Mouse (Mus musculus) limb, embryonic 14.5 days (tissue): ENCODE measurements at regions not wholly inside any gene's neighbourhood (a gene's known extent, or its start where the extent isn't known, plus 50 kb on each side); places are given as distances from the start of the nearest gene placed in this dataset.
A peak's percentile ranks its signal among the peaks of the same experiment; 100 is the strongest.

Experiments used
- ATAC-seq: fragments of 200-750 bp; cut with Nextera tagmentation; 2 replicates; pipeline ENCODE4 v1.8.0; 2017; ENCODE audit warnings: low read depth, moderate number of reproducible peaks, moderate TSS enrichment; ENCODE audit not compliant: low FRiP score
- DNase-seq: peaks from one replicate; pipeline ENCODE4 v3.0.0-alpha.2; 2015; ENCODE audit warnings: low spot score
- H3K27ac ChIP-seq: fragments of 300-500 bp; sonication (generic); replicated peaks from 2 replicates; pipeline ENCODE4 v1.5.1; 2014; ENCODE audit warnings: low read depth, mild to moderate bottlenecking, low read length, moderate library complexity, mixed read lengths
- H3K27me3 ChIP-seq: fragments of 300-500 bp; sonication (generic); 2 replicates; pipeline ENCODE4 v1.6.1; 2014; ENCODE audit warnings: low read length, mixed read lengths; ENCODE audit not compliant: control insufficient read depth, insufficient read depth
- H3K36me3 ChIP-seq: fragments of 300-500 bp; sonication (generic); 2 replicates; pipeline ENCODE4 v1.6.1; 2014; ENCODE audit warnings: mild to moderate bottlenecking, low read length, moderate library complexity, mixed read lengths; ENCODE audit not compliant: control insufficient read depth, insufficient read depth
- H3K4me1 ChIP-seq: fragments of 300-500 bp; sonication (generic); 2 replicates; pipeline ENCODE4 v1.6.1; 2014; ENCODE audit warnings: antibody characterized with exemption, low read length, mixed read lengths; ENCODE audit not compliant: control insufficient read depth, insufficient read depth
- H3K4me2 ChIP-seq: fragments of 300-500 bp; sonication (generic); replicated peaks from 2 replicates; pipeline ENCODE4 v1.6.1; 2014; ENCODE audit warnings: low read depth, mild to moderate bottlenecking, low read length, moderate library complexity; ENCODE audit not compliant: severe bottlenecking
- H3K4me3 ChIP-seq: fragments of 300-500 bp; sonication (generic); replicated peaks from 2 replicates; pipeline ENCODE4 v1.5.1; 2014; ENCODE audit warnings: low read length
- H3K9ac ChIP-seq: fragments of 300-500 bp; sonication (generic); 2 replicates; pipeline ENCODE4 v1.6.1; 2014; ENCODE audit warnings: mild to moderate bottlenecking, low read depth, low read length, moderate library complexity; ENCODE audit not compliant: severe bottlenecking
- H3K9me3 ChIP-seq: fragments of 300-500 bp; sonication (generic); 2 replicates; pipeline ENCODE4 v1.6.1; 2016; ENCODE audit warnings: low read length; ENCODE audit not compliant: control insufficient read depth
- POLR2A ChIP-seq: fragments of 200-500 bp; IDR thresholded peaks from 2 replicates; pipeline ENCODE4 v1.8.0; 2012; ENCODE audit warnings: inconsistent platforms, mild to moderate bottlenecking, moderate library complexity, borderline replicate concordance; ENCODE audit not compliant: insufficient read depth, insufficient read length; ENCODE audit errors: extremely low read depth
- WGBS: fragments of 180-500 bp; shearing (Covaris S2); extraction: QIAGEN DNeasy Blood & Tissue Kit; methylation state at CpG from one replicate; pipeline ENCODE4 v1.1.7; 2014; 5-methylcytosine and 5-hydroxymethylcytosine counted together

DNA sequence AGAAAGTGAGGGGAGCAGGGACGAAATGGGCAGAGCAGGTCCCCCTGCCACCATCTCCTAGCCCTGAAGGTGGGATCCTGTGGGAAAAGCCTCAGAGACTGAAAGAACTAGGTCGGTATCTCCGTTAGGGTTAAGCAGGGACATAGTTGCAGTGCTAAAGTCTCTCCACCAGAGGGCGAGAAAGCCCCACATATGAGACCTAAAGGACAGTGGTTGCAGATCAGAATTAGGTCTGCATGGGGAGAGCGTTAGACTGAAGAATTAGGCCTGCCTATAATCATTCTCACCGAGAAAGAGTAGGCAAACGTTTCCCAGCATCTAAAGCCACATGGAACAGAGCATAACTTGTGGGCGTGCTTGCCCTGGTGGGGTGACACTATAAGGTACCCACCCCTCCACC is 97.0 kb upstream of the Podxl start:
- H3K27me3 ChIP-seq = 0 out of 2 replicates have a peak, but pooled peaks cover 16% of the 10 kb centered on the region
- no peak overlapping the region for H3K4me2 ChIP-seq
- WGBS = 12% methylated on average over 8 of the region's 8 CpGs
- H3K4me1 ChIP-seq = 0 out of 2 replicates have a peak, but pooled peaks cover 4% of the 10 kb centered on the region
- no peak for TF ChIP-seq POLR2A
- no peak overlapping the region for H3K9ac ChIP-seq
- ATAC-seq (peak; percentile 57; the same call in 1 of the 2 replicates), DNase-seq (peak; percentile 78)
- no peaks in the 10 kb centered on the region for H3K36me3 ChIP-seq
- no peak overlapping the region for H3K4me3 ChIP-seq
- H3K9me3 ChIP-seq = no peaks in the 10 kb centered on the region
- no peak overlapping the region for H3K27ac ChIP-seq

DNA sequence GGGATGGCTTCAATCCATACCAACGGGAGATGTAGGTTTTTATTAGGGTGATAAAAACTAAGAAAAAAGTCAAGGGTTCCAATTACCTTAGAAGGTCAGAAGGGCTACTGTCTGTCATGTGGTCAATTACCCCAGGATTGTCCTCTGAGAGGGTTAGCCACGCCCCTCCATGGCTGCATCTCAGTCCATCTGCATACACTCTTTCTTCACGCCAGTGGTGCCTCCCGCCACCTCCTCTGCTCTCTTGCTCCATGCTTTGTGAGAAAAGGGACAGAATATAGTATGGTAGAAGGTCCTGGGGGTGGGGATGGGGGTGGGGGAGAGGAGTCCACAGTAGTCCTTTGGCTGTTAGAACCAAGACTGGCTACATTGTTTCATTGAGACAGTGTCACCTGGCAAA is 96.1 kb upstream of the Podxl start:
- Histone ChIP-seq H3K4me3 (no peak overlapping the region), H3K4me1 (no peaks in the 10 kb centered on the region), H3K36me3 (no peaks in the 10 kb centered on the region), H3K4me2 (no peak overlapping the region), H3K9me3 (no peaks in the 10 kb centered on the region), H3K9ac (no peak overlapping the region), H3K27ac (no peak overlapping the region), H3K27me3 (0 out of 2 replicates have a peak, but pooled peaks cover 16% of the 10 kb centered on the region)
- DNase-seq = no peak
- no peak for ATAC-seq
- TF ChIP-seq POLR2A = no peak
- WGBS = 41% methylated on average over 4 of the region's 4 CpGs

DNA sequence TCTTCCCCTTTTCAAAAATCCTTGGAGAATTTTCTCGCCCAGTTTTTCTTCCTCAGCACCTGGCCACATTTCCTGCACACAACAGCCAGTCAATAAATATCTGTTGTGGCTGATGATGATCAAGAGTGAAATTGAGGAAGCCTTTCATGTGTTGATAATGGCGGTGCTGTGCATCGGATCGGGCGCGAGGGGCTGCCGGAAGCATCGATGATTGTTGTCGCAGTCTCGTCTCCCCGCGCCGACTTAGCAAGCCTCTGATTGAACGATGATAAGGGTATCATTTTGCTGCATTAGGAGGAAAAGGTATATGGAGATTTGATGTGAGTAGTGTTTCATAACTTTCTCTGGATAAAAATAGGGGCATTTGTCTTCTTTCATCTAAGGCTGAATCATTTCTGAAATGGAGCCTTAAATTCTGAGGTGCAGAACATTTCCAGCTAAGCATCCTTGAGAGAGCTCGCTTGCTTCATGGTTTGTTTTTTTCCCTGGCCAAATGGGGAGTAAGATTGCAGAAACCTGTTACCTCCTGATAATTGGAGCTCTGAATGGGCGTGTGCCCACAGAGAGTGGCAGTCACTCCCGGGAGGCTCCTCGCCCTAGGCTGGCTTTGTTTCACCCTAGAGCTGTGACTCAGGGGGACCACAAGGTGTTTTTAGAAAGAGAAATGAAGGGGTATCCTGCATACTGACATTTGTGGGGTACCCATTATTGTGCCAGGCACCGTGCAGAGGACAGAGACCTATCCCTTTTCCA is 94.8 kb upstream of the Podxl start:
- no peak overlapping the region for H3K27ac ChIP-seq
- no peak overlapping the region for H3K4me2 ChIP-seq
- 0 out of 2 replicates have a peak, but pooled peaks cover 9% of the 10 kb centered on the region for H3K27me3 ChIP-seq
- TF ChIP-seq POLR2A = no peak
- DNase-seq (no peak), ATAC-seq (no peak)
- no peaks in the 10 kb centered on the region for H3K9me3 ChIP-seq
- no peaks in the 10 kb centered on the region for H3K4me1 ChIP-seq
- H3K9ac ChIP-seq = no peak overlapping the region
- WGBS = 83% methylated on average over 19 of the region's 19 CpGs
- no peaks in the 10 kb centered on the region for H3K36me3 ChIP-seq
- no peak overlapping the region for H3K4me3 ChIP-seq

DNA sequence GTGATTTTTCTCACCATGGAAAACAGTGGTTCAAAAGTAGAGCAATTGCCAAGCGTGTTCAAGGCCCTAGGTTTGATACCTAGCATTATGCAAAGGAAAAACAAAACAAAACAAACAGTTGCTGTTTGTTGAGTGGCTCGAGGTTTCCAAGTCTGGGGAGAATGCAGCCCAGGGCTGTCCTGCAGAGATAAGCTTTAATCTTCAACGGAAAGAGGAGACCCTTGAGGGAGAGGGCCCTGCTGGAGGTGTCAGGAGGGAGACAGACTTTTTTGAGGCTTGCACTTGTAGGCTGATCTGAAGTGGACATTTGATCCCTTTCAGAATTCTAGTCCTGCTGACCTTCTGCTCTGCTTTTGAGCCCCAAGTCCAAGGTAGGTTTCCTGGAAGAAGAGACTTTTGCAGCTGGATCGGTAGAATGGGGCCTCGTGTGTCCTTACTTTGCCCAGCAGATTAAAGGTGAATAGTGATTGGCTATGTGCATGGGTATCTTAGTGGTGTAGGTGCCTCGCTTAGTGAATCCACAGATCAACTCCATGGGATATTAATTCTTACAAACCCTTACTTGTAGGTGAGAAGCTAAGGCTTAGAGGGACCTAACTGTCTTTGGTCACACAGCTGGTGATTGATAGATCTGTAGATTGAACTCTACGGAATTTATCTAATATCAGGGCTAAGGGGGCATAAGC is 87.2 kb upstream of the Podxl start:
- DNase-seq (no peak), ATAC-seq (no peak)
- H3K4me1 ChIP-seq = no peaks in the 10 kb centered on the region
- 68% methylated on average over 7 of the region's 7 CpGs for WGBS
- no peak overlapping the region for H3K4me3 ChIP-seq
- no peak for TF ChIP-seq POLR2A
- H3K4me2 ChIP-seq = no peak overlapping the region
- H3K9ac ChIP-seq = no peak overlapping the region
- H3K36me3 ChIP-seq = no peaks in the 10 kb centered on the region
- H3K27ac ChIP-seq = no peak overlapping the region
- no peaks in the 10 kb centered on the region for H3K9me3 ChIP-seq
- H3K27me3 ChIP-seq = no peaks in the 10 kb centered on the region

DNA sequence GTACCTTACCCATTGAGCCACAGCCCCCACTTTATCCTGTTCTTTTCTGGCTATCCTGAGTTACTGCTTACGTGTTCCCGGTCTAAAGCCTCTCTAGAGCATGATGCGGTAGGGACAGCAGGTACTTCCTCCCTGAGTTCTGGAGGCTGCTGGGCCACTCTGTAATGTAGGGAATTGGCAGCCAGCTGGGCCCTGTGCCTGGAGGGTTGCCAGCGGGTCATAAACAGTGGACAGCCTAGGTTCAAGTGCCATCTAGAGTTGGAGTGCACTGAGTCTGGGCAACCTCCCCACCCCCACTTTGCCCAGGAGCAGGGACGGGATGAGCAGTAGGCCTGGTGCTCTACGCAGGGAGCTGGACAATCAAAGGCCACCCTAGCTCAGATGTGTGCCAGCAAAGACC is 81.5 kb upstream of the Podxl start:
- DNase-seq (no peak), ATAC-seq (no peak)
- H3K4me2 ChIP-seq = no peak overlapping the region
- no peak overlapping the region for H3K4me3 ChIP-seq
- no peaks in the 10 kb centered on the region for H3K36me3 ChIP-seq
- TF ChIP-seq POLR2A = no peak
- WGBS = 73% methylated on average over 6 of the region's 6 CpGs
- H3K4me1 ChIP-seq = peaks cover 8% of the 10 kb centered on the region; the same call in 1 of the 2 replicates
- H3K9me3 ChIP-seq = no peaks in the 10 kb centered on the region
- H3K9ac ChIP-seq = no peak overlapping the region
- no peak overlapping the region for H3K27ac ChIP-seq
- H3K27me3 ChIP-seq = no peaks in the 10 kb centered on the region
